Mouse (Mus musculus) limb, embryonic 13.5 days (tissue): ENCODE data around the gene Rlf. TPM values are rescaled to one million over a fixed set of nuclear protein-coding genes. Genes with fewer than 3 reads are reported as not detected.

Experiments used
- ATAC-seq: fragments of 200-750 bp; cut with Nextera tagmentation; 2 replicates; pipeline ENCODE4 v1.8.0; 2017; ENCODE audit warnings: low read depth, moderate number of reproducible peaks, moderate TSS enrichment; ENCODE audit not compliant: low FRiP score
- H3K27ac ChIP-seq: fragments of 300-500 bp; sonication (generic); 2 replicates; pipeline ENCODE4 v1.5.1; 2015; ENCODE audit warnings: inconsistent platforms, mild to moderate bottlenecking, moderate library complexity
- H3K27me3 ChIP-seq: fragments of 300-500 bp; sonication (generic); 2 replicates; pipeline ENCODE4 v1.6.1; 2015; ENCODE audit warnings: mild to moderate bottlenecking, inconsistent platforms
- H3K36me3 ChIP-seq: fragments of 300-500 bp; sonication (generic); 2 replicates; pipeline ENCODE4 v1.6.1; 2015; ENCODE audit warnings: inconsistent platforms, mild to moderate bottlenecking, moderate library complexity
- H3K4me1 ChIP-seq: fragments of 300-500 bp; sonication (generic); 2 replicates; pipeline ENCODE4 v1.6.1; 2015; ENCODE audit warnings: inconsistent platforms
- H3K4me2 ChIP-seq: fragments of 300-500 bp; sonication (generic); replicated peaks from 2 replicates; pipeline ENCODE4 v1.6.1; 2015; ENCODE audit warnings: inconsistent platforms, mild to moderate bottlenecking, moderate library complexity
- H3K4me3 ChIP-seq: fragments of 300-500 bp; sonication (generic); 2 replicates; pipeline ENCODE4 v1.5.1; 2015; ENCODE audit warnings: moderate library complexity, mild to moderate bottlenecking, inconsistent platforms
- H3K9ac ChIP-seq: fragments of 300-500 bp; sonication (generic); 2 replicates; pipeline ENCODE4 v1.6.1; 2015; ENCODE audit warnings: mild to moderate bottlenecking, inconsistent platforms
- H3K9me3 ChIP-seq: fragments of 300-500 bp; sonication (generic); 2 replicates; pipeline ENCODE4 v1.6.1; 2016; ENCODE audit warnings: inconsistent platforms
- WGBS: fragments of 180-500 bp; shearing (Covaris S2); methylation state at CpG from one replicate; pipeline ENCODE4 v1.1.7; 2015; 5-methylcytosine and 5-hydroxymethylcytosine counted together
- polyA plus RNA-seq: library from polyadenylated mRNA; unstranded; fragments of >200 nt; fragmentation: Nextera tagmentation; extraction: Ambion mirVana; gene quantifications from 2 replicates; pipeline ENCODE4 v1.2.1, GENCODE M21; 2015

The Rlf gene
- polyA plus RNA-seq, 1 experiment from 2014 or later, result 32.8 TPM

GRCm38 (mm10) chr4:121109126-121109525 is 105.8 kb downstream of the Rlf start, which contains the start of gene Tmco2:
Gene Tmco2, minus strand, starts transcription at chr4:121109226.
- H3K36me3 ChIP-seq, result no peaks in the 10 kb centered on the region
- WGBS, result 92% methylated on average over 2 of the region's 2 CpGs

GRCm38 (mm10) chr4:121103304-121103703 is 111.6 kb downstream of the Rlf start:
- Histone ChIP-seq H3K4me2 (no peak overlapping the region), H3K36me3 (no peaks in the 10 kb centered on the region), H3K4me3 (no peak overlapping the region), H3K27me3 (no peaks in the 10 kb centered on the region), H3K27ac (no peak overlapping the region), H3K4me1 (no peaks in the 10 kb centered on the region), H3K9me3 (no peaks in the 10 kb centered on the region), H3K9ac (no peak overlapping the region)
- ATAC-seq, result no peak
- 86% methylated on average over 4 of the region's 4 CpGs for WGBS

More at GRCm38 (mm10) chr4:121109126-121109525, 105.8 kb downstream of the Rlf start, which contains the start of gene Tmco2:
- Histone ChIP-seq H3K27me3 (no peaks in the 10 kb centered on the region), H3K9ac (no peak within 1 kb of the TSS), H3K4me2 (no peak within 1 kb of the TSS), H3K27ac (no peak within 1 kb of the TSS), H3K9me3 (no peaks in the 10 kb centered on the region), H3K4me3 (no peak within 1 kb of the TSS), H3K4me1 (no peaks in the 10 kb centered on the region)
- ATAC-seq, result no peak

GRCm38 (mm10) chr4:121097650-121098378 is 117.1 kb downstream of the Rlf start, which contains the start of gene Zmpste24:
Gene Zmpste24, minus strand, starts transcription at chr4:121098241.
- under 1% methylated on average over 39 of the region's 39 CpGs for WGBS

More at GRCm38 (mm10) chr4:121097650-121098378, 117.1 kb downstream of the Rlf start, which contains the start of gene Zmpste24:
- H3K36me3 ChIP-seq, result peaks cover 27% of the 10 kb centered on the region
- peak; percentile 86 for ATAC-seq
- H3K27ac ChIP-seq, result no peak within 1 kb of the TSS
- H3K4me3 ChIP-seq, result peak within 1 kb of the TSS; percentile 87
- H3K4me1 ChIP-seq, result peaks cover 12% of the 10 kb centered on the region
- no peaks in the 10 kb centered on the region for H3K9me3 ChIP-seq
- H3K27me3 ChIP-seq, result no peaks in the 10 kb centered on the region
- peak within 1 kb of the TSS; percentile 89 for H3K9ac ChIP-seq
- H3K4me2 ChIP-seq, result peak within 1 kb of the TSS; percentile 81

Other genes with a start within 250 kb of the Rlf start
- 13.4 and 13.5 TPM in 2 replicates for gene Smap2, start 197.8 kb downstream of the Rlf start, polyA plus RNA-seq
- 100 and 116 TPM in 2 replicates for gene Col9a2, start 175.7 kb downstream of the Rlf start, polyA plus RNA-seq
- 23.7 and 25.8 TPM in 2 replicates for gene Zmpste24, start 116.8 kb downstream of the Rlf start, polyA plus RNA-seq
- gene Tmco2, start 105.9 kb downstream of the Rlf start, polyA plus RNA-seq, result not detected in 2 replicates
- not detected in 2 replicates for gene Gm12888, start 109.8 kb upstream of the Rlf start, polyA plus RNA-seq
- not detected in 2 replicates for gene Gm12886, start 208.0 kb upstream of the Rlf start, polyA plus RNA-seq